Mouse (Mus musculus) hindbrain, embryonic 12.5 days (tissue): ENCODE data around the gene Bex6. TPM values are rescaled to one million over a fixed set of nuclear protein-coding genes. Genes with fewer than 3 reads are reported as not detected.
"Not testable (repeated sequence)": the region's sequence is repeated elsewhere in the genome, so short reads cannot be mapped to it uniquely, and the experiment has no call there.

ENCODE experiments used
- ATAC-seq: fragments of 200-750 bp; cut with Nextera tagmentation; 2 replicates; pipeline ENCODE4 v1.8.0; 2017; ENCODE audit warnings: moderate TSS enrichment; ENCODE audit not compliant: low FRiP score
- H3K27ac ChIP-seq: fragments of 300-500 bp; sonication (generic); 2 replicates; pipeline ENCODE4 v1.5.1; 2016; ENCODE audit warnings: mild to moderate bottlenecking
- H3K27me3 ChIP-seq: fragments of 300-500 bp; sonication (generic); 2 replicates; pipeline ENCODE4 v1.6.1; 2016; ENCODE audit warnings: mild to moderate bottlenecking
- H3K36me3 ChIP-seq: fragments of 300-500 bp; sonication (generic); 2 replicates; pipeline ENCODE4 v1.6.1; 2016; ENCODE audit warnings: mild to moderate bottlenecking
- H3K4me1 ChIP-seq: fragments of 300-500 bp; sonication (generic); 2 replicates; pipeline ENCODE4 v1.6.1; 2016
- H3K4me2 ChIP-seq: fragments of 300-500 bp; sonication (generic); replicated peaks from 2 replicates; pipeline ENCODE4 v1.6.1; 2016; ENCODE audit warnings: mild to moderate bottlenecking
- H3K4me3 ChIP-seq: fragments of 300-500 bp; sonication (generic); 2 replicates; pipeline ENCODE4 v1.5.1; 2016; ENCODE audit warnings: mild to moderate bottlenecking
- H3K9ac ChIP-seq: fragments of 300-500 bp; sonication (generic); 2 replicates; pipeline ENCODE4 v1.6.1; 2016; ENCODE audit warnings: mild to moderate bottlenecking, moderate library complexity
- H3K9me3 ChIP-seq: fragments of 300-500 bp; sonication (generic); replicated peaks from 2 replicates; pipeline ENCODE4 v1.6.1; 2016; ENCODE audit warnings: mild to moderate bottlenecking
- WGBS: fragments of 180-500 bp; shearing (Covaris S2); methylation state at CpG from one replicate; pipeline ENCODE4 v1.1.7; 2016; 5-methylcytosine and 5-hydroxymethylcytosine counted together
- polyA plus RNA-seq: library from polyadenylated mRNA; unstranded; fragments of >200 nt; fragmentation: Nextera tagmentation; extraction: Ambion mirVana; gene quantifications from 2 replicates; pipeline ENCODE4 v1.2.1, GENCODE M21; 2016

The Bex6 gene
- polyA plus RNA-seq, 1 experiment from 2014 or later: not detected

- H3K4me3 ChIP-seq, H3K4me1 ChIP-seq, H3K27ac ChIP-seq, H3K27me3 ChIP-seq, H3K9me3 ChIP-seq, H3K4me2 ChIP-seq, ATAC-seq, H3K9ac ChIP-seq: not testable (repeated sequence)
- WGBS: 91% methylated on average over 3 of the region's 3 CpGs
- peaks cover 22% of the 10 kb centered on the region for H3K36me3 ChIP-seq
Observed at GRCm38 (mm10) chr16:32232050-32232449, 52.4 kb downstream of the Bex6 start.

Other genes with a start within 250 kb of the Bex6 start
- gene Pigz, start 246.0 kb upstream of the Bex6 start, polyA plus RNA-seq: 2.1 and 2.8 TPM in 2 replicates
- gene 0610012G03Rik, start 231.3 kb upstream of the Bex6 start, polyA plus RNA-seq: 81.1 and 88.2 TPM in 2 replicates
- gene Ncbp2, start 231.3 kb upstream of the Bex6 start, polyA plus RNA-seq: 123 and 128 TPM in 2 replicates
- 27.3 and 27.5 TPM in 2 replicates for gene Senp5, start 176.5 kb upstream of the Bex6 start, polyA plus RNA-seq
- gene Pak2, start 100.5 kb upstream of the Bex6 start, polyA plus RNA-seq: 48.5 and 50.3 TPM in 2 replicates
- gene Pigx, start 80.1 kb upstream of the Bex6 start, polyA plus RNA-seq: 124 and 135 TPM in 2 replicates
- gene Cep19, start 80.0 kb upstream of the Bex6 start, polyA plus RNA-seq: 39.6 and 41.9 TPM in 2 replicates
- 9.8 and 10.1 TPM in 2 replicates for gene Nrros, start 14.2 kb upstream of the Bex6 start, polyA plus RNA-seq
- gene Fbxo45, start 67.3 kb downstream of the Bex6 start, polyA plus RNA-seq: 26.1 and 28.4 TPM in 2 replicates
- 17.1 and 18.5 TPM in 2 replicates for gene Wdr53, start 67.4 kb downstream of the Bex6 start, polyA plus RNA-seq
- 0.14 TPM in 1 of 2 replicates, not detected in the other for gene Smco1, start 91.6 kb downstream of the Bex6 start, polyA plus RNA-seq
- gene Rnf168, start 97.6 kb downstream of the Bex6 start, polyA plus RNA-seq: 32.7 and 33.9 TPM in 2 replicates
- 31.6 and 34.0 TPM in 2 replicates for gene Ubxn7, start 152.4 kb downstream of the Bex6 start, polyA plus RNA-seq
- gene Tm4sf19, start 220.7 kb downstream of the Bex6 start, polyA plus RNA-seq: not detected in 2 replicates
- gene Tctex1d2, start 239.9 kb downstream of the Bex6 start, polyA plus RNA-seq: 27.6 and 29.8 TPM in 2 replicates